Mouse (Mus musculus) intestine, postnatal 0 days (tissue): ENCODE measurements at regions not wholly inside any gene's neighbourhood (a gene's known extent, or its start where the extent isn't known, plus 50 kb on each side); places are given as distances from the start of the nearest gene placed in this dataset.
A peak's percentile ranks its signal among the peaks of the same experiment; 100 is the strongest.

ENCODE experiments used
- ATAC-seq: fragments of 200-750 bp; cut with Nextera tagmentation; 2 replicates; pipeline ENCODE4 v1.8.0; 2017; ENCODE audit warnings: mild to moderate bottlenecking, moderate TSS enrichment, moderate library complexity
- H3K27ac ChIP-seq: fragments of 300-500 bp; sonication (generic); 2 replicates; pipeline ENCODE4 v1.5.1; 2014; ENCODE audit warnings: mild to moderate bottlenecking, low read depth, low read length, moderate library complexity
- H3K27me3 ChIP-seq: fragments of 300-500 bp; sonication (generic); replicated peaks from 2 replicates; pipeline ENCODE4 v1.6.1; 2014; ENCODE audit warnings: low read length, mixed read lengths; ENCODE audit not compliant: control insufficient read depth, insufficient read depth
- H3K36me3 ChIP-seq: fragments of 300-500 bp; sonication (generic); 2 replicates; pipeline ENCODE4 v1.6.1; 2014; ENCODE audit warnings: mild to moderate bottlenecking, moderate library complexity; ENCODE audit not compliant: control insufficient read depth, insufficient read depth
- H3K4me1 ChIP-seq: fragments of 300-500 bp; sonication (generic); replicated peaks from 2 replicates; pipeline ENCODE4 v1.6.1; 2014; ENCODE audit warnings: antibody characterized with exemption, low read length, mixed read lengths; ENCODE audit not compliant: control insufficient read depth, insufficient read depth
- H3K4me2 ChIP-seq: fragments of 300-500 bp; sonication (generic); replicated peaks from 2 replicates; pipeline ENCODE4 v1.6.1; 2014; ENCODE audit warnings: low read depth, mild to moderate bottlenecking, moderate library complexity
- H3K4me3 ChIP-seq: fragments of 300-500 bp; sonication (generic); 2 replicates; pipeline ENCODE4 v1.5.1; 2014; ENCODE audit warnings: low read depth, low read length
- H3K9ac ChIP-seq: fragments of 300-500 bp; sonication (generic); 2 replicates; pipeline ENCODE4 v1.6.1; 2014; ENCODE audit warnings: mild to moderate bottlenecking, low read depth, low read length
- H3K9me3 ChIP-seq: fragments of 300-500 bp; sonication (generic); 2 replicates; pipeline ENCODE4 v1.6.1; 2016; ENCODE audit warnings: mixed run types; ENCODE audit not compliant: control insufficient read depth
- CTCF ChIP-seq: sonication (generic); IDR thresholded peaks from 2 replicates; pipeline ENCODE4 v1.5.1; 2016; ENCODE audit warnings: low read depth, mild to moderate bottlenecking, control low read depth, antibody characterized with exemption, moderate library complexity
- WGBS: fragments of 180-500 bp; shearing (Covaris S2); extraction: QIAGEN DNeasy Blood & Tissue Kit; methylation state at CpG from one replicate; pipeline ENCODE4 v1.1.7; 2014; 5-methylcytosine and 5-hydroxymethylcytosine counted together

GRCm38 (mm10) chr8:92460129-92460953 is 102.9 kb downstream of the Irx5 start:
- Histone ChIP-seq H3K36me3 (no peaks in the 10 kb centered on the region), H3K9me3 (no peaks in the 10 kb centered on the region), H3K27ac (no peak overlapping the region), H3K4me2 (peak overlapping the region; percentile 79), H3K4me3 (peak overlapping the region; percentile 46), H3K27me3 (peaks cover 42% of the 10 kb centered on the region), H3K4me1 (no peaks in the 10 kb centered on the region), H3K9ac (no peak overlapping the region)
- WGBS: 1% methylated on average over 89 of the region's 93 CpGs
- no peak for ATAC-seq
- peak; percentile 27 for TF ChIP-seq CTCF

GRCm38 (mm10) chr8:92469141-92470000 is 111.9 kb downstream of the Irx5 start:
- H3K27ac ChIP-seq: no peak overlapping the region
- no peak for ATAC-seq
- no peaks in the 10 kb centered on the region for H3K27me3 ChIP-seq
- 64% methylated on average over 19 of the region's 19 CpGs for WGBS
- no peak overlapping the region for H3K4me3 ChIP-seq
- no peaks in the 10 kb centered on the region for H3K9me3 ChIP-seq
- H3K9ac ChIP-seq: no peak overlapping the region
- H3K4me2 ChIP-seq: no peak overlapping the region
- H3K36me3 ChIP-seq: no peaks in the 10 kb centered on the region
- no peak for TF ChIP-seq CTCF
- H3K4me1 ChIP-seq: no peaks in the 10 kb centered on the region

DNA sequence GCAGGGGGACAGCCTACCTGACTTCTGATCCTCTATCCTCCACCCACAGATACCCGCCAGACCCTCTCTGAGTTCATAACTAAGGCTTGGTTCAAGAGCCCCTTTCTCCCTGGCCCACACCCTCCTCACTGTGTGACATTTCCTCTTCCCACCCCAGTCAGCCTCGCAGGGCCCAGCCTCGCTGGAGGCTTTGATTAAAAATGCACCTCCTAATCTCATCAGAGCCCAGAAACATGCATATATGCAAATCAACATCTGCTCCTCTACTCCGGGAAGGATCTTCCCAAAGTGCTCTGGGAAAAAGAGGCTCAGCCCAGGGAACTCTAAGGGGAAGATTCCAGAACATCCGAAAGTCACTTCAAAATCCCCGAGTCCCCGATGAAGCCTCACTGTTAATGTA is 114.8 kb downstream of the Irx5 start:
- Histone ChIP-seq H3K27me3 (no peaks in the 10 kb centered on the region), H3K4me3 (no peak overlapping the region), H3K36me3 (no peaks in the 10 kb centered on the region), H3K27ac (no peak overlapping the region), H3K4me2 (no peak overlapping the region), H3K9me3 (no peaks in the 10 kb centered on the region), H3K4me1 (no peaks in the 10 kb centered on the region), H3K9ac (no peak overlapping the region)
- ATAC-seq: no peak
- 80% methylated on average over 7 of the region's 7 CpGs for WGBS
- no peak for TF ChIP-seq CTCF

DNA sequence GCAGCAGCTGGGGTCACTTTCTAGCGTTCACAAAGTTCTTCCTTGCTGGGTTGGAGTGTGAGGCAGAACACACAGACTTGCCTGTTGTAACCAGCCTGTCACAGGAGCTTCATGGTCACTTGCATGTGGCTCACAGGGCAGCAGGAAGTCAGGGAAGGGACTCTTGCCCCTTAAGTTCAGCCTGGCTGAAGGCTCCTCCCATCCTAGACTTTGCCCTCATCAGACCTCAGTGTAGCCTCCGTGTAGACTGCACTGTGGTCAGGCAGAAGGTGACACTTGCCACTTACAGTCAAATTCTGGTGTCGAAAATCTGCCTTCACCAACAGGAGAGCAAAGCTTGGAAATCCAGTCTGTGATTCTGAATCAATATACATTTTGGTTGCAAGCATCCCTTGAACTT is 115.4 kb downstream of the Irx5 start:
- Histone ChIP-seq H3K4me1 (no peaks in the 10 kb centered on the region), H3K36me3 (no peaks in the 10 kb centered on the region), H3K27ac (no peak overlapping the region), H3K9ac (no peak overlapping the region), H3K4me3 (no peak overlapping the region), H3K4me2 (no peak overlapping the region), H3K9me3 (no peaks in the 10 kb centered on the region), H3K27me3 (no peaks in the 10 kb centered on the region)
- ATAC-seq: peak; percentile 93
- TF ChIP-seq CTCF: no peak
- 51% methylated on average over 3 of the region's 3 CpGs for WGBS

DNA sequence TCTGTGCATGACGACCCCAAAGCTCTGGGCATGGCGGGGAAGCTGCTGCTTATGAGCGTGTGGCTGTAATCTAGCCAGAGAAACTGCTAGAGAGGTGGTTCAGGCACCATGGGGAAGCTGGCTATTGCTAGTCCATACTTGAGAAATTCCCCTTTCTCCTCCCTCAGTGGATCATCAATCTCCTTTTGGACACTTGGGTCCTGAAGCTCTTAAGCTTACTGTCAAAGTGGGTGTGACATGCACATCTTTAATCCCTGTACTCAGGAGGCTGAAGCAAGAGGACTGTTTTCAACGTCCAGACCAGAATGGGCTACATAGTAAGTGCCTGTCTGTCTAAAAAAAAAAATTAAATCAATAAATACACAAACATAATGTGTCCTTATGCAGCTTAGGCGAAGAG is 125.0 kb downstream of the Irx5 start:
- ATAC-seq: no peak
- no peaks in the 10 kb centered on the region for H3K4me1 ChIP-seq
- no peak overlapping the region for H3K27ac ChIP-seq
- no peak overlapping the region for H3K9ac ChIP-seq
- 69% methylated on average over 5 of the region's 5 CpGs for WGBS
- H3K9me3 ChIP-seq: no peaks in the 10 kb centered on the region
- no peaks in the 10 kb centered on the region for H3K36me3 ChIP-seq
- H3K4me3 ChIP-seq: no peak overlapping the region
- no peaks in the 10 kb centered on the region for H3K27me3 ChIP-seq
- TF ChIP-seq CTCF: no peak
- no peak overlapping the region for H3K4me2 ChIP-seq

DNA sequence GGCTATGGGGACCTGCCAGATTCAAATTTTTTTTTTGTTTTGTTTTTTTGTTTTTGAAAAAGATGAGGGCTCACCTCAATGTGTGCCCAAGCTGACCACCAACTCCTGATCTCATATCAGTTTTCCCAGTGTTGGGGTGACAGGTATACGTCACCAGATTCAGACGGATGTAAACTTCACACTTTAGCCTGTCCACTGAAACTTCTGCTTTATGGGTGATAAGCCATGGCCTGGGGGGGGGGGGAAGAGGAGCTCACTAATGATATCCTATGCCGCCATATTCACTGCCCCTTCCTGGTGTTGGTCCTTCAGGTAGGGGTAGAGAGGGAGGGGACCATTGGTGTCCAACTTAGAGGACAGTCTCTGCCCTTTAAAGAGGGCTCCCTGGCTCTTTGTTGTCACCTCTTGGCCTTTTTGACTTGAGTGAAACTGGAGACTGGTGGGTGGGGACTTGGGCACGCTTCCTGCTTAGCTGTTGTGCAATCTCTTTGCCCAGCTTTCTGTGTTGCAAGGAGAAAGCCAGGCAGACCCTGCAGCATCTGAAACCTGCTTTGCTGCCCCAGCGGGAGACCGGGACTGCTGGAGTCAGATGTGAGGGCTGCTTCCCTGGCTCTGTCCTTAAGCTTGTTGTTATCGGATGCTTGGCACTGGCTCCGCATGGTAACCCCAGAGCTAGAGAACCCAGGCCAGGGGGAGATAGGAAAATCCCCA is 125.8 kb downstream of the Irx5 start:
- ATAC-seq: no peak

More for the DNA sequence above, 125.8 kb downstream of the Irx5 start:
- 59% methylated on average over 8 of the region's 8 CpGs for WGBS
- Histone ChIP-seq H3K4me2 (no peak overlapping the region), H3K27ac (no peak overlapping the region), H3K4me3 (no peak overlapping the region), H3K9me3 (no peaks in the 10 kb centered on the region), H3K4me1 (no peaks in the 10 kb centered on the region), H3K9ac (no peak overlapping the region), H3K27me3 (no peaks in the 10 kb centered on the region), H3K36me3 (no peaks in the 10 kb centered on the region)
- no peak for TF ChIP-seq CTCF
